Mouse (Mus musculus) liver, adult 2 months (tissue): ENCODE results near the gene Mrpl10.

Experiments used
- CTCF ChIP-seq: fragments of 200-500 bp; IDR thresholded peaks from 2 replicates; pipeline ENCODE4 v1.5.1; 2011; ENCODE audit warnings: low read depth, low read length, control low read depth
- POLR2A ChIP-seq: fragments of 200-500 bp; IDR thresholded peaks from 2 replicates; pipeline ENCODE4 v1.6.1; 2011; ENCODE audit warnings: low read length, control low read depth; ENCODE audit not compliant: insufficient read depth; ENCODE audit errors: extremely low read depth

GRCm38 (mm10) chr11:97009198-97009790, 32.1 kb upstream of the Mrpl10 start:
- no peak for TF ChIP-seq CTCF
- TF ChIP-seq POLR2A: no peak
